Mouse (Mus musculus) neural tube, embryonic 15.5 days (tissue): Measurements from ENCODE around the gene Dlx3. TPM values are rescaled to one million over a fixed set of nuclear protein-coding genes. Genes with fewer than 3 reads are reported as not detected.

ENCODE experiments used
- ATAC-seq: fragments of 200-750 bp; cut with Nextera tagmentation; 2 replicates; pipeline ENCODE4 v1.8.0; 2017; ENCODE audit warnings: mild to moderate bottlenecking, moderate TSS enrichment, moderate library complexity; ENCODE audit not compliant: low FRiP score
- H3K27ac ChIP-seq: fragments of 300-500 bp; sonication (generic); replicated peaks from 2 replicates; pipeline ENCODE4 v1.5.1; 2015; ENCODE audit warnings: mild to moderate bottlenecking, inconsistent platforms
- H3K27me3 ChIP-seq: fragments of 300-500 bp; sonication (generic); replicated peaks from 2 replicates; pipeline ENCODE4 v1.6.1; 2015; ENCODE audit warnings: inconsistent platforms
- H3K36me3 ChIP-seq: fragments of 300-500 bp; sonication (generic); 2 replicates; pipeline ENCODE4 v1.6.1; 2015; ENCODE audit warnings: inconsistent platforms
- H3K4me1 ChIP-seq: fragments of 300-500 bp; sonication (generic); 2 replicates; pipeline ENCODE4 v1.6.1; 2015; ENCODE audit warnings: inconsistent platforms
- H3K4me2 ChIP-seq: fragments of 300-500 bp; sonication (generic); 2 replicates; pipeline ENCODE4 v1.6.1; 2015; ENCODE audit warnings: inconsistent platforms, mild to moderate bottlenecking, moderate library complexity
- H3K4me3 ChIP-seq: fragments of 300-500 bp; sonication (generic); replicated peaks from 2 replicates; pipeline ENCODE4 v1.5.1; 2015; ENCODE audit warnings: mild to moderate bottlenecking, inconsistent platforms
- H3K9ac ChIP-seq: fragments of 300-500 bp; sonication (generic); replicated peaks from 2 replicates; pipeline ENCODE4 v1.6.1; 2015; ENCODE audit warnings: mild to moderate bottlenecking, inconsistent platforms
- H3K9me3 ChIP-seq: fragments of 300-500 bp; sonication (generic); replicated peaks from 2 replicates; pipeline ENCODE4 v1.6.1; 2016; ENCODE audit warnings: inconsistent platforms
- WGBS: fragments of 180-500 bp; shearing (Covaris S2); methylation state at CpG from one replicate; pipeline ENCODE4 v1.1.7; 2015; ENCODE audit warnings: mixed read lengths; 5-methylcytosine and 5-hydroxymethylcytosine counted together
- polyA plus RNA-seq: library from polyadenylated mRNA; unstranded; fragments of >200 nt; fragmentation: Nextera tagmentation; extraction: Ambion mirVana; gene quantifications from 2 replicates; pipeline ENCODE4 v1.2.1, GENCODE M21; 2015

Gene Dlx3
- polyA plus RNA-seq, 1 experiment from 2014 or later, result 0.28 TPM

- ATAC-seq, result no peak
- no peak overlapping the region for H3K4me3 ChIP-seq
- H3K36me3 ChIP-seq, result no peaks in the 10 kb centered on the region
- H3K27ac ChIP-seq, result no peak overlapping the region
- no peak overlapping the region for H3K4me2 ChIP-seq
- WGBS, result 89% methylated on average over 5 of the region's 5 CpGs
- H3K9me3 ChIP-seq, result no peaks in the 10 kb centered on the region
- no peaks in the 10 kb centered on the region for H3K27me3 ChIP-seq
- no peak overlapping the region for H3K9ac ChIP-seq
- peaks cover 9% of the 10 kb centered on the region for H3K4me1 ChIP-seq
Observed at GRCm38 (mm10) chr11:95093077-95093476, 26.8 kb upstream of the Dlx3 start.

- Histone ChIP-seq H3K4me2 (no peak overlapping the region), H3K9me3 (no peaks in the 10 kb centered on the region), H3K9ac (no peak overlapping the region), H3K4me1 (peaks cover 9% of the 10 kb centered on the region), H3K4me3 (no peak overlapping the region), H3K36me3 (no peaks in the 10 kb centered on the region), H3K27ac (no peak overlapping the region), H3K27me3 (no peaks in the 10 kb centered on the region)
- 78% methylated on average over 10 of the region's 10 CpGs for WGBS
- ATAC-seq, result no peak
Observed at GRCm38 (mm10) chr11:95095596-95095995, 24.3 kb upstream of the Dlx3 start.

- H3K4me3 ChIP-seq, result no peak overlapping the region
- no peak overlapping the region for H3K4me2 ChIP-seq
- no peaks in the 10 kb centered on the region for H3K9me3 ChIP-seq
- no peaks in the 10 kb centered on the region for H3K36me3 ChIP-seq
- ATAC-seq, result no peak
- peaks cover 9% of the 10 kb centered on the region for H3K4me1 ChIP-seq
- H3K27me3 ChIP-seq, result no peaks in the 10 kb centered on the region
- 58% methylated on average over 4 of the region's 4 CpGs for WGBS
- no peak overlapping the region for H3K27ac ChIP-seq
- H3K9ac ChIP-seq, result no peak overlapping the region
Observed at GRCm38 (mm10) chr11:95096608-95097373, 23.1 kb upstream of the Dlx3 start.

DNA sequence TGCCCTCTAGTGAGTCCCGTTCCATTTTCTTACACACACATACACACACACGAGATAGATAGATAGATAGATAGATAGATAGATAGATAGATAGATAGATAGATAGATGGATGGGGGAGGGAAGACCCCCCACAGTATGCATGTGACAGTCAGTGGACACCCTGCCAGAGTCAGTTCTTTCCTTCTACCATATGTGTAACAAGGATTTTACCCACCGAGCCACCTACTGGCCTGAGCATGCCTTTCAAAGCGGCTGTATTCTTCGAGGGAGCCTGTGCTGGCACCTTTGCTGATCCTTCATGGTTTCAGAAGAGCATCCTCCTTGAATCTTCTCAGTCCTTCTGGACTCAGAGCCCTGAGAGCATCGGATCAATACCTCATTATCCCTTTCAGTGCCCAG, 22.0 kb upstream of the Dlx3 start:
- Histone ChIP-seq H3K4me1 (peaks cover 9% of the 10 kb centered on the region), H3K4me3 (no peak overlapping the region), H3K27ac (no peak overlapping the region), H3K27me3 (no peaks in the 10 kb centered on the region), H3K4me2 (no peak overlapping the region), H3K9ac (no peak overlapping the region), H3K36me3 (no peaks in the 10 kb centered on the region), H3K9me3 (no peaks in the 10 kb centered on the region)
- WGBS, result 73% methylated on average over 6 of the region's 6 CpGs
- no peak for ATAC-seq

- Histone ChIP-seq H3K9me3 (no peaks in the 10 kb centered on the region), H3K9ac (no peak overlapping the region), H3K4me3 (no peak overlapping the region), H3K4me1 (peaks cover 9% of the 10 kb centered on the region), H3K36me3 (no peaks in the 10 kb centered on the region), H3K4me2 (no peak overlapping the region), H3K27me3 (no peaks in the 10 kb centered on the region), H3K27ac (no peak overlapping the region)
- no peak for ATAC-seq
- 72% methylated on average over 5 of the region's 5 CpGs for WGBS
Observed at GRCm38 (mm10) chr11:95098346-95099095, 21.4 kb upstream of the Dlx3 start.

DNA sequence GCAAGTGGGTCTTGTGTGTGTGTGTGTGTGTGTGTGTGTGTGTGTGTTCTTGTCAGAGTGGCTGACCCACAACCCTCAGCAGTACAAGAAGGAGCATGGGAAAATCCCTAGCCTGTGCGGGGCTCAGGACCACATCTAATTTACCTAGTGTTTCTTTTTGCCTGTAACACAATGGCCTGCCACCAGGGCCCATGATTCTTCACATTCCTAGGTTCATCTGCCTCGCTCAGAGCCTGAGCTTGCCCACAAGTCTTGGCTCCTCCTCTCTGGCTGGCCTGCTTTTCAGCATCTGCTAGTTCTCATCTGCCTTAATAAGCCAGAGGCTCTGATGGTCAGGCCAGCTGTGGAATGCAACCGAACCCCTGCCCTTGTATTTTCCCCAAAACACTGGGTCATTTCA, 19.5 kb upstream of the Dlx3 start:
- no peak overlapping the region for H3K9ac ChIP-seq
- H3K9me3 ChIP-seq, result no peaks in the 10 kb centered on the region
- H3K4me3 ChIP-seq, result no peak overlapping the region
- WGBS, result 41% methylated on average over 3 of the region's 3 CpGs
- H3K27me3 ChIP-seq, result no peaks in the 10 kb centered on the region
- ATAC-seq, result no peak
- H3K27ac ChIP-seq, result no peak overlapping the region
- peaks cover 13% of the 10 kb centered on the region for H3K4me1 ChIP-seq
- no peak overlapping the region for H3K4me2 ChIP-seq
- no peaks in the 10 kb centered on the region for H3K36me3 ChIP-seq

DNA sequence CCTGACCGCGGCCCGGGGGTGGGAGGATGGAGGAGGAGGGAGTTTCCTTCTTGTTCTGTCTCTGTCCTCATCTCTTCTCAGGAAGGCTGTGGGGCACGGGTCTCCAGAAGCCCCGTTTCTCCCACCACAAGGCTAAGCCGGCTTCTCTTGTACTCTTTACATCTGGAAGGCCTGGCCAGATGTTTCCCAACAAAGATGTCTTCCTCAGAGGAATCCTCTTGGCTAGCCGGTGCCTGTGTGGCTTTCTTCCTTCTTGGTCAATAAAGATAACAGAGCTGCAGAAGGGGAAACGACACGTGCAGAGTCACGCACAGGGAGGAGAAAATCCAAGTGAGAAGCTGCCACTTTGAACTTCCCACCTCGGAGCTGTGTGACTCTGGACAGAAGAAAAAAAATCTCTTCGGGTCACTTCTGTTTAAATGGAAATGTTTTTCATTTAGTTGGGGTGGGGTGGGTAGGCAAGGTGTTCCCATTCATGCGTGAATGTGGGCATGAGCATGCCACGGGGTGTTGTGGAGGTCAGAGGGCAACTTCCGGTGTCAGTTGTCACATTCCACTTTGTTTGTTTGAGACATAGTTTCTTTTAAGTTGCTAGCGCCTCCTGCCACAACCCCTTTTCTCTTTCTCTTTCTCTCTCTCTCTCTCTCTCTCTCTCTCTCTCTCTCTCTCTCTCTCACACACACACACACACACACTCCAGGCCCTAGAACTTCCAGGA, 18.7 kb upstream of the Dlx3 start:
- H3K9me3 ChIP-seq, result no peaks in the 10 kb centered on the region
- no peaks in the 10 kb centered on the region; the same call in none of the 2 replicates for H3K27me3 ChIP-seq
- H3K4me1 ChIP-seq, result peaks cover 22% of the 10 kb centered on the region
- H3K27ac ChIP-seq, result no peak overlapping the region
- no peak for ATAC-seq
- no peaks in the 10 kb centered on the region for H3K36me3 ChIP-seq
- no peak overlapping the region for H3K9ac ChIP-seq
- no peak overlapping the region for H3K4me3 ChIP-seq
- H3K4me2 ChIP-seq, result no peak overlapping the region
- WGBS, result 26% methylated on average over 16 of the region's 16 CpGs

GRCm38 (mm10) chr11:95102161-95102904, 17.6 kb upstream of the Dlx3 start:
- Histone ChIP-seq H3K9ac (no peak overlapping the region), H3K9me3 (no peaks in the 10 kb centered on the region), H3K27ac (no peak overlapping the region), H3K4me3 (no peak overlapping the region), H3K4me2 (no peak overlapping the region), H3K4me1 (peaks cover 24% of the 10 kb centered on the region), H3K36me3 (no peaks in the 10 kb centered on the region), H3K27me3 (no peaks in the 10 kb centered on the region; the same call in none of the 2 replicates)
- no peak for ATAC-seq
- 90% methylated on average over 19 of the region's 19 CpGs for WGBS

GRCm38 (mm10) chr11:95104266-95104665, 15.7 kb upstream of the Dlx3 start:
- no peak for ATAC-seq
- peaks cover 21% of the 10 kb centered on the region for H3K4me1 ChIP-seq

DNA sequence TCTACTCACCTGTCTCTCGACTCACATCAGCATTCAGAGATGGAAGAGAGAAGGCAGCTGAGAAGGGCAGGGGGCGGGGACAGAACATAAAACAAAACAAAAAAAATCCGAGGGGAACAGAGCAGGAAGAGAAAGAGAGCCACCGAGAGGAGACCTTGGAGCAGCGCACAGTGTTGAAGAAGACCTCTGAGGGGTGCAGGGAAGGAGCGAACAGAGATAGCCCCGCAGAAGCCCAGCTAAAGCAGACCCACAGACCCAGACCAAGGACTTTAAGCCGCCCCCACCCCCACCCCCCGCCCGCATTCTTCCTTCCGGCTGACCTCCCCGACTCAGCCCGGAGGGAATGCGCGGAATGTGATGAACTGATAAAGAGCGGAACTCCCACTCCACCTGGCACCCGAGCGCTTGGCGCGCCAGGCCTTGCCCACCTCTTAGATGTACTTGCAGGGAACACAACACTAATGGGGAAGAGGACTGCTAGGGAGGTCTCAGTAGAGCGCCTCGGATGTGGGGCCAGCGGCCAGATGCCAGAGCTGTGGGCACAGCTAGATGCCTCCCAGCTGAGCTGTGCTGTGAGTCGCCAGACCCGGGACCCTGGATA, 14.5 kb upstream of the Dlx3 start:
- H3K9me3 ChIP-seq, result no peaks in the 10 kb centered on the region
- peaks cover 21% of the 10 kb centered on the region for H3K4me1 ChIP-seq
- H3K4me2 ChIP-seq, result peak overlapping the region; percentile 45
- no peaks in the 10 kb centered on the region for H3K36me3 ChIP-seq
- H3K9ac ChIP-seq, result no peak overlapping the region
- no peak overlapping the region for H3K27ac ChIP-seq
- no peak overlapping the region for H3K4me3 ChIP-seq
- 3% methylated on average over 25 of the region's 25 CpGs for WGBS
- H3K27me3 ChIP-seq, result no peaks in the 10 kb centered on the region; the same call in none of the 2 replicates
- ATAC-seq, result no peak

More at GRCm38 (mm10) chr11:95104266-95104665, 15.7 kb upstream of the Dlx3 start:
- no peak overlapping the region for H3K4me3 ChIP-seq
- H3K9ac ChIP-seq, result no peak overlapping the region
- no peak overlapping the region for H3K27ac ChIP-seq
- H3K4me2 ChIP-seq, result no peak overlapping the region
- WGBS, result 78% methylated on average over 6 of the region's 6 CpGs
- H3K27me3 ChIP-seq, result no peaks in the 10 kb centered on the region; the same call in none of the 2 replicates
- no peaks in the 10 kb centered on the region for H3K36me3 ChIP-seq
- H3K9me3 ChIP-seq, result no peaks in the 10 kb centered on the region
